Mouse (Mus musculus) cerebellum, adult 18-20 months (tissue): ENCODE data around the gene Vmn2r2.

Source experiments
- DNase-seq, 2 experiments: peaks; one replicate each; pipeline ENCODE4 v3.0.0; 2021

The Vmn2r2 gene

GRCm38 (mm10) chr3:64141878-64142508 is at the start of gene Vmn2r2:
Gene Vmn2r2 (minus strand): TSS chr3:64141928.
- no peak for DNase-seq

GRCm38 (mm10) chr3:64113352-64114046 is 28.2 kb downstream of the Vmn2r2 start:
- peak; percentile 3 to 9 for DNase-seq

GRCm38 (mm10) chr3:64112707-64113106 is 29.0 kb downstream of the Vmn2r2 start:
- DNase-seq, result no peak

- no peak for DNase-seq
These were observed 60.5 kb downstream of the Vmn2r2 start, which contains the start of gene Vmn2r1 for GRCm38 (mm10) chr3:64081247-64081646. Gene Vmn2r1 (plus strand): TSS chr3:64081547.
